Mouse (Mus musculus): ENCODE data around the gene Cox7a2l. TPM values are rescaled to one million over a fixed set of nuclear protein-coding genes. Genes with fewer than 3 reads are reported as not detected.
A peak's percentile ranks its signal among the peaks of the same experiment; 100 is the strongest.

The Cox7a2l gene
- polyA plus RNA-seq, 1 experiment from 2014 or later, result 188 TPM

- ATAC-seq (ENCODE audit: low FRiP score), result no peak
- H3K27me3 ChIP-seq, result peaks cover 20% of the 10 kb centered on the region
- 73% methylated on average over 6 of the region's 6 CpGs for WGBS
- no peaks in the 10 kb centered on the region for H3K9me3 ChIP-seq
- H3K36me3 ChIP-seq, result no peaks in the 10 kb centered on the region
- H3K27ac ChIP-seq, result peak overlapping the region; percentile 75
- H3K9ac ChIP-seq, result peak overlapping the region; percentile 43; the same call in 1 of the 2 replicates
- peak overlapping the region; percentile 47 for H3K4me2 ChIP-seq
- peaks cover 35% of the 10 kb centered on the region for H3K4me1 ChIP-seq (replicated peaks)
- peak overlapping the region; percentile 27; the same call in 1 of the 2 replicates for H3K4me3 ChIP-seq
These were observed 28.1 kb upstream of the Cox7a2l start for GRCm38 (mm10) chr17:83545259-83545658.

GRCm38 (mm10) chr17:83542424-83542823, 25.3 kb upstream of the Cox7a2l start:
- Histone ChIP-seq H3K9me3 (no peaks in the 10 kb centered on the region), H3K4me1 (replicated peaks) (peaks cover 36% of the 10 kb centered on the region), H3K9ac (no peak overlapping the region), H3K27me3 (peaks cover 9% of the 10 kb centered on the region), H3K36me3 (no peaks in the 10 kb centered on the region), H3K4me2 (no peak overlapping the region), H3K4me3 (no peak overlapping the region), H3K27ac (no peak overlapping the region)
- WGBS, result 97% methylated on average over 2 of the region's 2 CpGs
- ATAC-seq (ENCODE audit: low FRiP score), result no peak

- peaks cover 14% of the 10 kb centered on the region for H3K4me1 ChIP-seq (replicated peaks)
- ATAC-seq (ENCODE audit: low FRiP score), result no peak
- no peaks in the 10 kb centered on the region for H3K9me3 ChIP-seq
- H3K27me3 ChIP-seq, result peaks cover 3% of the 10 kb centered on the region; the same call in 1 of the 2 replicates
- H3K4me3 ChIP-seq, result no peak overlapping the region
- no peak overlapping the region for H3K9ac ChIP-seq
- no peak overlapping the region for H3K4me2 ChIP-seq
- H3K36me3 ChIP-seq, result no peaks in the 10 kb centered on the region
- H3K27ac ChIP-seq, result no peak overlapping the region
- WGBS, result 65% methylated on average over 12 of the region's 12 CpGs
These were observed 22.3 kb upstream of the Cox7a2l start for GRCm38 (mm10) chr17:83539262-83540037.

GRCm38 (mm10) chr17:83538694-83539093, 21.6 kb upstream of the Cox7a2l start:
- Histone ChIP-seq H3K27ac (0 out of 2 replicates have a peak overlapping the region, but pooled peaks have one; percentile 55), H3K4me2 (no peak overlapping the region), H3K9ac (no peak overlapping the region), H3K4me3 (no peak overlapping the region), H3K9me3 (no peaks in the 10 kb centered on the region), H3K4me1 (replicated peaks) (peaks cover 14% of the 10 kb centered on the region), H3K27me3 (no peaks in the 10 kb centered on the region), H3K36me3 (no peaks in the 10 kb centered on the region)
- 95% methylated on average over 1 of the region's 1 CpGs for WGBS
- no peak for ATAC-seq (ENCODE audit: low FRiP score)

GRCm38 (mm10) chr17:83538141-83538540, 21.0 kb upstream of the Cox7a2l start:
- WGBS, result 55% methylated on average over 9 of the region's 9 CpGs
- Histone ChIP-seq H3K4me1 (replicated peaks) (peaks cover 14% of the 10 kb centered on the region), H3K9ac (no peak overlapping the region), H3K9me3 (no peaks in the 10 kb centered on the region), H3K27me3 (no peaks in the 10 kb centered on the region), H3K4me2 (no peak overlapping the region), H3K4me3 (no peak overlapping the region), H3K27ac (peak overlapping the region; percentile 55), H3K36me3 (no peaks in the 10 kb centered on the region)
- no peak for ATAC-seq (ENCODE audit: low FRiP score)

GRCm38 (mm10) chr17:83533150-83533549, 16.0 kb upstream of the Cox7a2l start:
- no peak overlapping the region for H3K4me3 ChIP-seq
- no peaks in the 10 kb centered on the region for H3K27me3 ChIP-seq
- no peak overlapping the region for H3K27ac ChIP-seq
- ATAC-seq (ENCODE audit: low FRiP score), result no peak
- 82% methylated on average over 9 of the region's 9 CpGs for WGBS
- H3K4me2 ChIP-seq, result no peak overlapping the region
- H3K9me3 ChIP-seq, result no peaks in the 10 kb centered on the region
- no peak overlapping the region for H3K9ac ChIP-seq
- no peaks in the 10 kb centered on the region for H3K36me3 ChIP-seq
- peaks cover 13% of the 10 kb centered on the region for H3K4me1 ChIP-seq (replicated peaks)

- Histone ChIP-seq H3K27me3 (0 out of 2 replicates have a peak, but pooled peaks cover 3% of the 10 kb centered on the region), H3K9ac (0 out of 2 replicates have a peak overlapping the region, but pooled peaks have one; percentile 9), H3K4me2 (peak overlapping the region; percentile 36), H3K27ac (peak overlapping the region; percentile 36; the same call in 1 of the 2 replicates), H3K9me3 (no peaks in the 10 kb centered on the region), H3K4me1 (replicated peaks) (peaks cover 34% of the 10 kb centered on the region), H3K4me3 (0 out of 2 replicates have a peak overlapping the region, but pooled peaks have one; percentile 8), H3K36me3 (no peaks in the 10 kb centered on the region)
- peak; percentile 55; the same call in 1 of the 2 replicates for ATAC-seq (ENCODE audit: low FRiP score)
- WGBS, result 21% methylated on average over 17 of the region's 17 CpGs
These were observed 10.7 kb upstream of the Cox7a2l start for GRCm38 (mm10) chr17:83527651-83528381.

GRCm38 (mm10) chr17:83526624-83527532, 9.7 kb upstream of the Cox7a2l start:
- Histone ChIP-seq H3K9me3 (no peaks in the 10 kb centered on the region), H3K4me2 (peak overlapping the region; percentile 36), H3K9ac (0 out of 2 replicates have a peak overlapping the region, but pooled peaks have one; percentile 9)

GRCm38 (mm10) chr17:83526091-83526561, 9.0 kb upstream of the Cox7a2l start:
- WGBS, result 4% methylated on average over 5 of the region's 5 CpGs
- Histone ChIP-seq H3K4me3 (no peak overlapping the region), H3K4me2 (no peak overlapping the region), H3K9me3 (no peaks in the 10 kb centered on the region), H3K9ac (no peak overlapping the region), H3K27me3 (0 out of 2 replicates have a peak, but pooled peaks cover 3% of the 10 kb centered on the region), H3K36me3 (no peaks in the 10 kb centered on the region), H3K27ac (peak overlapping the region; percentile 58; the same call in 1 of the 2 replicates), H3K4me1 (replicated peaks) (peaks cover 34% of the 10 kb centered on the region)
- no peak for ATAC-seq (ENCODE audit: low FRiP score)

More at GRCm38 (mm10) chr17:83526624-83527532, 9.7 kb upstream of the Cox7a2l start:
- ATAC-seq (ENCODE audit: low FRiP score), result peak; percentile 81
- WGBS, result 21% methylated on average over 13 of the region's 13 CpGs
- no peaks in the 10 kb centered on the region for H3K36me3 ChIP-seq
- H3K27ac ChIP-seq, result peak overlapping the region; percentile 60; the same call in 1 of the 2 replicates
- H3K4me1 ChIP-seq (replicated peaks), result peaks cover 34% of the 10 kb centered on the region
- no peak overlapping the region for H3K4me3 ChIP-seq
- H3K27me3 ChIP-seq, result 0 out of 2 replicates have a peak, but pooled peaks cover 3% of the 10 kb centered on the region

GRCm38 (mm10) chr17:83525596-83525995, 8.5 kb upstream of the Cox7a2l start:
- Histone ChIP-seq H3K4me3 (no peak overlapping the region), H3K36me3 (no peaks in the 10 kb centered on the region), H3K4me2 (no peak overlapping the region), H3K9ac (no peak overlapping the region; the same call in 1 of the 2 replicates), H3K27ac (no peak overlapping the region), H3K27me3 (0 out of 2 replicates have a peak, but pooled peaks cover 3% of the 10 kb centered on the region), H3K9me3 (no peaks in the 10 kb centered on the region), H3K4me1 (replicated peaks) (peaks cover 34% of the 10 kb centered on the region)
- 5% methylated on average over 8 of the region's 8 CpGs for WGBS
- no peak for ATAC-seq (ENCODE audit: low FRiP score)

- no peak for ATAC-seq (ENCODE audit: low FRiP score)
- no peak overlapping the region for H3K27ac ChIP-seq
These were observed 7.6 kb upstream of the Cox7a2l start for GRCm38 (mm10) chr17:83524753-83525152.

More at GRCm38 (mm10) chr17:83524753-83525152, 7.6 kb upstream of the Cox7a2l start:
- Histone ChIP-seq H3K9ac (no peak overlapping the region), H3K36me3 (no peaks in the 10 kb centered on the region), H3K27me3 (0 out of 2 replicates have a peak, but pooled peaks cover 3% of the 10 kb centered on the region), H3K4me3 (no peak overlapping the region), H3K9me3 (no peaks in the 10 kb centered on the region), H3K4me2 (no peak overlapping the region), H3K4me1 (replicated peaks) (peaks cover 34% of the 10 kb centered on the region)
- WGBS, result 44% methylated on average over 7 of the region's 7 CpGs
